11 mouse cellular contexts compared by ENCODE assay signal in genomic region chr16:57479776-57480175, GRCm38 (mm10).
DNase-seq lines count a peak whose midpoint lies in the region; ATAC-seq lines count a peak whose summit lies in the region.
"Had no signal": no experiment of that assay in that cellular context is flagged by ENCODE, and none has a peak within 500 bp of the region (broad histone marks: within the 10 kb centered on the region; RNA-seq: fewer than 3 reads in every experiment).

No protein-coding gene starts in this region.

- H3K36me3 ChIP-seq in lung, embryonic 15.5 days: no peaks in the 10 kb centered on the region
- H3K36me3 ChIP-seq in forebrain, embryonic 15.5 days: no peaks in the 10 kb centered on the region

- H3K4me3 ChIP-seq in lung, embryonic 15.5 days: no peak overlapping the region
- no peak overlapping the region for H3K4me3 ChIP-seq in forebrain, embryonic 15.5 days
- H3K4me3 ChIP-seq: gastrocnemius, adult 2 months had no signal

- H3K4me1 ChIP-seq in lung, embryonic 15.5 days: peaks cover 19% of the 10 kb centered on the region
- no peaks in the 10 kb centered on the region for H3K4me1 ChIP-seq in forebrain, embryonic 15.5 days

- H3K4me2 ChIP-seq in lung, embryonic 15.5 days: no peak overlapping the region
- H3K4me2 ChIP-seq in forebrain, embryonic 15.5 days (replicated peaks): no peak overlapping the region

- H3K9ac ChIP-seq in lung, embryonic 15.5 days: no peak overlapping the region
- no peak overlapping the region for H3K9ac ChIP-seq in forebrain, embryonic 15.5 days (replicated peaks)

- H3K27ac ChIP-seq in lung, embryonic 15.5 days: no peak overlapping the region
- H3K27ac ChIP-seq in forebrain, embryonic 15.5 days (replicated peaks): no peak overlapping the region

- WGBS in lung, embryonic 15.5 days: 12% methylated on average over 5 of the region's 5 CpGs
- 48% methylated on average over 5 of the region's 5 CpGs for WGBS in forebrain, embryonic 15.5 days

- H3K27me3 ChIP-seq in lung, embryonic 15.5 days: no peaks in the 10 kb centered on the region
- H3K27me3 ChIP-seq in forebrain, embryonic 15.5 days: no peaks in the 10 kb centered on the region

- ATAC-seq in lung, embryonic 15.5 days (ENCODE audit: borderline replicate concordance, extremely low read depth, low FRiP score, low TSS enrichment): peak; percentile 68; the same call in 1 of the 2 replicates
- peak; percentile 97 for ATAC-seq in forebrain, embryonic 15.5 days (replicated peaks)
- peak; percentile 65; the same call in 1 of the 2 replicates for ATAC-seq in megakaryocyte-erythroid progenitor cell, adult 5-6 weeks (replicated peaks; ENCODE audit: low FRiP score, low TSS enrichment, poor library complexity, severe bottlenecking)

- no peak for DNase-seq in lung, postnatal 25 days (ENCODE audit: low spot score)
- DNase-seq in R1 (ENCODE audit: low read depth, low spot score): peak; percentile 36
- DNase-seq in cerebellum, adult 9-11 months: no peak
- DNase-seq in thymus, postnatal 0 days (ENCODE audit: low spot score): no peak
- DNase-seq: gastrocnemius, adult 2 months; heart, postnatal 14 days; kidney, postnatal 10 days; thymus, postnatal 36 days had no signal

- no peaks in the 10 kb centered on the region for H3K9me3 ChIP-seq in lung, embryonic 15.5 days
- 0 out of 2 replicates have a peak, but pooled peaks cover 3% of the 10 kb centered on the region for H3K9me3 ChIP-seq in forebrain, embryonic 15.5 days
